Mouse (Mus musculus) myocyte (in vitro differentiated cells): ENCODE results near the gene Colca2.

Experiments used
- CEBPB ChIP-seq: IDR thresholded peaks from 2 replicates; pipeline ENCODE4 v1.6.1; 2011; ENCODE audit warnings: mild to moderate bottlenecking, moderate library complexity; ENCODE audit not compliant: poor library complexity, insufficient read depth, severe bottlenecking
- E2F4 ChIP-seq: IDR thresholded peaks from one replicate; pipeline ENCODE4 v1.6.1; 2011; ENCODE audit warnings: mild to moderate bottlenecking, control low read depth, moderate library complexity; ENCODE audit not compliant: insufficient read depth
- MAX ChIP-seq: IDR thresholded peaks from one replicate; pipeline ENCODE4 v1.6.1; 2011; ENCODE audit warnings: low read depth, mild to moderate bottlenecking, control low read depth
- POLR2A ChIP-seq: IDR thresholded peaks from one replicate; pipeline ENCODE4 v1.6.1; 2011; ENCODE audit warnings: low read depth, mild to moderate bottlenecking, control low read depth, moderate library complexity; ENCODE audit not compliant: insufficient read length
- POLR2AphosphoS2 ChIP-seq: IDR thresholded peaks from one replicate; pipeline ENCODE4 v1.6.1; 2011; ENCODE audit warnings: low read depth, control low read depth; ENCODE audit not compliant: insufficient read length
- REST ChIP-seq: IDR thresholded peaks from one replicate; pipeline ENCODE4 v1.6.1; 2011; ENCODE audit warnings: mild to moderate bottlenecking, control low read depth, moderate library complexity; ENCODE audit not compliant: insufficient read depth, insufficient read length
- SRF ChIP-seq: IDR thresholded peaks from one replicate; pipeline ENCODE4 v1.6.1; 2011; ENCODE audit warnings: low read depth; ENCODE audit not compliant: control insufficient read depth, insufficient read length
- TCF12 ChIP-seq: IDR thresholded peaks from one replicate; pipeline ENCODE4 v1.6.1; 2011; ENCODE audit warnings: mild to moderate bottlenecking, control low read depth; ENCODE audit not compliant: poor library complexity, insufficient read depth, severe bottlenecking
- TCF3 ChIP-seq: IDR thresholded peaks from one replicate; pipeline ENCODE4 v1.6.1; 2011; ENCODE audit warnings: low read depth, control low read depth; ENCODE audit not compliant: insufficient read length
- USF1 ChIP-seq: IDR thresholded peaks from one replicate; pipeline ENCODE4 v1.6.1; 2011; ENCODE audit warnings: low read depth, mild to moderate bottlenecking, control low read depth, moderate library complexity

DNA sequence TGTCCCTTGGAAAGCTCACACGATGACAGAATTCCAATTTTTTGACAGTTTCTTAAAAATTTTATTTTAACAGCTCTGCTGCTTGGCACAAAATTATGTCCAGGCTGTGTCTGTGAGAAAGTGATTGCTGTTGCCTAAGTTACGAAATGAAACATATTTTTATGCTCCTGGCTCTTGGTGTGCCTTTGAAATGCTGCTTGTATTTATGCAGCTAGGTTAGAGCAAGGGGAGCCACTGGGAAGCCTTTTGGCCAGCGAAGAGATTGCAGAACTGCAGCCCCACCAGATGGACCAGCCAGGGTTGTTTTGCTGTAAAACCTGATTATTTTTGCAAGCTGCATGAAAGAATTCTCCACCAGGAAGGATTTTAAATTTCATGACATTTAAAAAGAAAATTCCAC, 26.8 kb upstream of the Colca2 start:
- TF ChIP-seq POLR2A: no peak
- TF ChIP-seq TCF12: no peak
- TF ChIP-seq POLR2AphosphoS2: no peak
- TF ChIP-seq USF1: no peak
- TF ChIP-seq CEBPB: no peak
- TF ChIP-seq MAX: no peak
- no peak for TF ChIP-seq TCF3
- TF ChIP-seq E2F4: no peak
- no peak for TF ChIP-seq REST
- TF ChIP-seq SRF: no peak
